Mouse (Mus musculus) G1E (cell line): ENCODE measurements around the gene Atp6v1c2.

Experiments used
- CTCF ChIP-seq: IDR thresholded peaks from 2 replicates; pipeline ENCODE4 v1.5.1; 2012; ENCODE audit warnings: low read depth, low read length, inconsistent platforms, mixed read lengths
- GATA2 ChIP-seq: IDR thresholded peaks from 2 replicates; pipeline ENCODE4 v1.6.1; 2012; ENCODE audit warnings: low read depth, low read length, inconsistent platforms, borderline replicate concordance
- TAL1 ChIP-seq: conservative IDR thresholded peaks from 2 replicates; pipeline ENCODE4 v1.6.1; 2012; ENCODE audit warnings: low read depth, low read length, inconsistent platforms, mixed read lengths

- TF ChIP-seq CTCF (no peak), GATA2 (no peak), TAL1 (no peak)
These were observed 18.0 kb downstream of the Atp6v1c2 start for GRCm38 (mm10) chr12:17310852-17311839.
